Mouse (Mus musculus) ES-E14 (cell line): ENCODE data around the gene Hoxd11. TPM values are rescaled to one million over a fixed set of nuclear protein-coding genes. Genes with fewer than 3 reads are reported as not detected.

Source experiments
- DNase-seq: peaks from one replicate; pipeline ENCODE4 v3.0.0-alpha.2; 2013; ENCODE audit warnings: low read depth, low spot score
- H3K27ac ChIP-seq: 2 replicates; pipeline ENCODE4 v1.5.1; 2012; ENCODE audit warnings: low read depth, mild to moderate bottlenecking, low read length, moderate library complexity, mixed read lengths; ENCODE audit not compliant: poor library complexity, insufficient read depth, severe bottlenecking
- H3K36me3 ChIP-seq: 2 replicates; pipeline ENCODE4 v1.6.1; 2012; ENCODE audit warnings: mild to moderate bottlenecking, low read length, moderate library complexity, mixed read lengths; ENCODE audit not compliant: control insufficient read depth, poor library complexity, insufficient read depth, severe bottlenecking
- H3K4me1 ChIP-seq, 2 experiments: fragments of 150-350 bp in 1 of 2; sonication (generic) in 1 of 2; 2 replicates each; pipeline ENCODE4 v1.6.1; 2012; ENCODE audit warnings: low read length in 2 of 2, mild to moderate bottlenecking in 1 of 2, mixed read lengths in 1 of 2; ENCODE audit not compliant: control insufficient read depth in 2 of 2, insufficient read depth in 2 of 2, poor library complexity in 1 of 2
- H3K4me3 ChIP-seq, 2 experiments: fragments of 150-350 bp in 1 of 2; sonication (generic) in 1 of 2; 2 replicates each; pipeline ENCODE4 v1.5.1; 2012; ENCODE audit warnings: low read length in 2 of 2, low read depth in 1 of 2, mild to moderate bottlenecking in 1 of 2, mixed read lengths in 1 of 2; ENCODE audit not compliant: insufficient read depth in 1 of 2, poor library complexity in 1 of 2, severe bottlenecking in 1 of 2
- H3K9ac ChIP-seq: 2 replicates; pipeline ENCODE4 v1.6.1; 2012; ENCODE audit warnings: low read depth, mild to moderate bottlenecking, low read length, mixed read lengths; ENCODE audit not compliant: poor library complexity, insufficient read depth, severe bottlenecking
- H3K9me3 ChIP-seq: fragments of 150-350 bp; sonication (generic); 2 replicates; pipeline ENCODE4 v1.6.1; 2012; ENCODE audit warnings: low read depth, mild to moderate bottlenecking, low read length; ENCODE audit not compliant: control insufficient read depth, insufficient read depth
- CHD2 ChIP-seq: IDR thresholded peaks from 2 replicates; pipeline ENCODE4 v1.6.1; 2014; ENCODE audit warnings: mild to moderate bottlenecking, low read depth, low read length, inconsistent platforms
- HCFC1 ChIP-seq: IDR thresholded peaks from 2 replicates; pipeline ENCODE4 v1.6.1; 2012; ENCODE audit warnings: low read length, inconsistent platforms, borderline replicate concordance; ENCODE audit not compliant: insufficient read depth
- MAFK ChIP-seq: IDR thresholded peaks from 2 replicates; pipeline ENCODE4 v1.6.1; 2014; ENCODE audit warnings: mild to moderate bottlenecking, low read depth, low read length, inconsistent platforms; ENCODE audit not compliant: insufficient read depth
- ZC3H11A ChIP-seq: IDR thresholded peaks from 2 replicates; pipeline ENCODE4 v1.6.1; 2012; ENCODE audit warnings: low read depth, mild to moderate bottlenecking, inconsistent platforms, low read length, borderline replicate concordance
- ZNF384 ChIP-seq: IDR thresholded peaks from 2 replicates; pipeline ENCODE4 v1.6.1; 2012; ENCODE audit warnings: low read depth, low read length, inconsistent platforms
- in situ Hi-C, 2 experiments: fragments of 600-800 bp; cut with MboI; formaldehyde crosslinking; loops; one replicate each; pipeline ENCODE4 v1.15.1; 2025; ENCODE audit warnings: low sequenced_read_pairs in 2 of 2, inconsistent platforms in 1 of 2; ENCODE audit not compliant: unreplicated experiment in 2 of 2
- total RNA-seq: library from RNA; depleted of rRNA; stranded (reverse); fragments of 300-350 nt; gene quantifications from 2 replicates; pipeline ENCODE4 v1.2.3, GENCODE M21; 2012

The Hoxd11 gene
- total RNA-seq, 1 experiment = 0.18 TPM

GRCm38 (mm10) chr2:74720384-74720783 is 41.0 kb downstream of the Hoxd11 start:
- no peak overlapping the region for H3K27ac ChIP-seq
- in situ Hi-C loops = loop anchor here (25.0 kb wide), 2 partner anchors 592 to 867 kb away; no protein-coding TSS in a partner anchor
- H3K4me1 ChIP-seq = peaks cover 0 to 12% of the 10 kb centered on the region in 2 experiments; a peak in 1 of 4 replicates
- no peak for DNase-seq
- TF ChIP-seq HCFC1 = no peak
- no peak for TF ChIP-seq ZC3H11A
- no peak for TF ChIP-seq CHD2
- no peak for TF ChIP-seq MAFK
- TF ChIP-seq ZNF384 = no peak
- no peak overlapping the region for H3K4me3 ChIP-seq
- H3K36me3 ChIP-seq = no peaks in the 10 kb centered on the region
- H3K9me3 ChIP-seq = no peaks in the 10 kb centered on the region
- H3K9ac ChIP-seq = no peak overlapping the region

- H3K36me3 ChIP-seq = no peaks in the 10 kb centered on the region
- no peaks in the 10 kb centered on the region for H3K9me3 ChIP-seq
- DNase-seq = no peak
- H3K9ac ChIP-seq = no peak overlapping the region
- H3K4me3 ChIP-seq = no peak overlapping the region
- TF ChIP-seq ZNF384 (no peak), CHD2 (no peak), ZC3H11A (no peak), MAFK (no peak)
- H3K4me1 ChIP-seq = peaks cover 0 to 12% of the 10 kb centered on the region in 2 experiments; a peak in 1 of 4 replicates
- no peak overlapping the region for H3K27ac ChIP-seq
- in situ Hi-C loops = loop anchor here (25.0 kb wide), 2 partner anchors 591 to 866 kb away; no protein-coding TSS in a partner anchor
Measured at GRCm38 (mm10) chr2:74720955-74721491, 41.7 kb downstream of the Hoxd11 start.

GRCm38 (mm10) chr2:74721882-74722281 is 42.5 kb downstream of the Hoxd11 start:
- Histone ChIP-seq H3K27ac (no peak overlapping the region), H3K4me3 (no peak overlapping the region), H3K36me3 (no peaks in the 10 kb centered on the region), H3K4me1 (peaks cover 0 to 12% of the 10 kb centered on the region in 2 experiments; a peak in 1 of 4 replicates), H3K9ac (no peak overlapping the region), H3K9me3 (no peaks in the 10 kb centered on the region)
- DNase-seq = no peak
- TF ChIP-seq MAFK = no peak
- in situ Hi-C loops = loop anchor here (25.0 kb wide), 2 partner anchors 590 to 865 kb away; no protein-coding TSS in a partner anchor

GRCm38 (mm10) chr2:74722949-74723348 is 43.6 kb downstream of the Hoxd11 start:
- Histone ChIP-seq H3K9me3 (no peaks in the 10 kb centered on the region), H3K27ac (no peak overlapping the region), H3K4me1 (peaks cover 0 to 12% of the 10 kb centered on the region in 2 experiments; a peak in 1 of 4 replicates), H3K9ac (no peak overlapping the region), H3K36me3 (no peaks in the 10 kb centered on the region), H3K4me3 (no peak overlapping the region)
- in situ Hi-C loops = loop anchor here (25.0 kb wide), 2 partner anchors 589 to 864 kb away; no protein-coding TSS in a partner anchor
- no peak for DNase-seq
- TF ChIP-seq MAFK (no peak), HCFC1 (no peak), ZC3H11A (no peak), CHD2 (no peak), ZNF384 (no peak)
